Mouse (Mus musculus) bone marrow, adult 2 months (tissue): ENCODE data around the gene Gabrr2.

Source experiments
- CTCF ChIP-seq: fragments of 200-500 bp; IDR thresholded peaks from 2 replicates; pipeline ENCODE4 v1.5.1; 2011; ENCODE audit warnings: low read length, control low read depth; ENCODE audit not compliant: control insufficient read depth, insufficient read depth
- POLR2A ChIP-seq: fragments of 200-500 bp; IDR thresholded peaks from 2 replicates; pipeline ENCODE4 v1.6.1; 2011; ENCODE audit warnings: low read depth, mild to moderate bottlenecking, control low read depth, low read length, borderline replicate concordance; ENCODE audit not compliant: control insufficient read depth

GRCm38 (mm10) chr4:33049601-33050000 is 13.2 kb upstream of the Gabrr2 start:
- no peak for TF ChIP-seq POLR2A
- no peak for TF ChIP-seq CTCF
